8 mouse cellular contexts compared by ENCODE assay signal in the genomic region with DNA sequence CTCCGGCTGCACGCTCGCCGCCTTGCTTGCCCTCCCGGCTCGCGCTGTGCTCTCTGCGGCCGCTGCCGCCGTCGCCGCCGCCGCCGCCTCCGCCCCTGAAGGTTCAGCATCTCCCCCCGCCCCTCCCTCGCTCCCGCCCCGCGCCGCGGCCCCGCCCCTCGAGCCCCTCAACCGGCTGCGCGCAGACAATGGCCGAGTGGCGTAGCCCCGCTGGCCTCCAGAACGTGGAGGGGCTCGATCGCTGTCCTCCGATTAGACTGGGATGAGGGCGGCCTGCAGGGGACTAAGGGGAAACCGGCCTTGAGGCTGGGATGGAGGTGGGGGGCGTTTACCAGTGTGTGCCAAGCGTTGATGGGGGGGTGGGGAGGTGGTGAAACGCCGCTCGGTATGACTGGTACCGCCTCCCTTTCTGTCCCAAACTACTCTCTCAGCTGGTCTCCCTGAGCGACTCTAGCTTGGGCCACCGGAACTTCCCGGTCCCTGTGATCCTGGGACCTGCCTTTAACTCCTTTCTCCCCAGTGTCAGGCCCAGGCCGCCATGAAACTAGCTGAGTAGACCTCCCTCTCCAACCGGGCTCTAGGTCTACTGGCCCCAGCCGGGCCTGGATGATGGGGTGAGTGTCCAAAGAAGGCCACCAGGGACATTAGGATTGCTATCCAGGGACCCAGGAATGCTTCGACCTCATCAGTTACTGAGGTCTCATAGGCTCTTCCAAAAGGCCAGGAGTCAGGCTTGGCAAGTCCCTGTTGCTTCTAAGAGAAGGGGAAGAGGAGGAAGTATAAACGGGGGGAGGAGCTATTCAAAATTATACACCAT. TPM values are rescaled to one million over a fixed set of nuclear protein-coding genes. Genes with fewer than 3 reads are reported as not detected.
DNase-seq lines count a peak whose midpoint lies in the region; ATAC-seq and TF ChIP-seq lines count a peak whose summit lies in the region.

A gene (minus strand): TSS at position 480 of the 817 bp plus-strand sequence.

- H3K4me1 ChIP-seq in E14TG2a.4 (replicated peaks; ENCODE audit: low read depth, low read length), result peaks cover 64% of the 10 kb centered on the region
- H3K4me1 ChIP-seq in embryonic facial prominence, embryonic 13.5 days, result peaks cover 51% of the 10 kb centered on the region
- H3K4me1 ChIP-seq in heart, embryonic 15.5 days (replicated peaks), result peaks cover 44% of the 10 kb centered on the region

- H3K4me2 ChIP-seq in embryonic facial prominence, embryonic 13.5 days, result peak within 1 kb of the TSS; percentile 63
- H3K4me2 ChIP-seq in heart, embryonic 15.5 days, result peak within 1 kb of the TSS; percentile 98

- peak within 1 kb of the TSS; percentile 92 for H3K4me3 ChIP-seq in E14TG2a.4 (replicated peaks; ENCODE audit: low read length)
- peak within 1 kb of the TSS; percentile 91 for H3K4me3 ChIP-seq in embryonic facial prominence, embryonic 13.5 days
- H3K4me3 ChIP-seq in heart, embryonic 15.5 days, result peak within 1 kb of the TSS; percentile 62

- H3K27me3 ChIP-seq in E14TG2a.4 (ENCODE audit: insufficient read depth, low read length), result peaks cover 5% of the 10 kb centered on the region; the same call in 1 of the 2 replicates
- H3K27me3 ChIP-seq in embryonic facial prominence, embryonic 13.5 days, result no peaks in the 10 kb centered on the region
- H3K27me3 ChIP-seq in heart, embryonic 15.5 days, result no peaks in the 10 kb centered on the region

- peak within 1 kb of the TSS; percentile 92 for H3K27ac ChIP-seq in embryonic facial prominence, embryonic 13.5 days
- H3K27ac ChIP-seq in heart, embryonic 15.5 days, result peak within 1 kb of the TSS; percentile 85

- ATAC-seq in embryonic facial prominence, embryonic 13.5 days (ENCODE audit: insufficient number of reproducible peaks, insufficient read depth, low FRiP score, low TSS enrichment, low read depth), result peak; percentile 26
- ATAC-seq in heart, embryonic 15.5 days (replicated peaks; ENCODE audit: insufficient number of reproducible peaks, insufficient read depth, low FRiP score, low read depth), result peak; percentile 50
- ATAC-seq in erythroid progenitor cell, adult 5-6 weeks (replicated peaks; ENCODE audit: low FRiP score, poor library complexity, severe bottlenecking), result no peak

- H3K36me3 ChIP-seq in E14TG2a.4 (ENCODE audit: insufficient read depth, low read length), result peaks cover 16% of the 10 kb centered on the region
- H3K36me3 ChIP-seq in embryonic facial prominence, embryonic 13.5 days, result peaks cover 12% of the 10 kb centered on the region
- no peaks in the 10 kb centered on the region for H3K36me3 ChIP-seq in heart, embryonic 15.5 days

- DNase-seq in adrenal gland, adult 2 months, result peak; percentile 84
- peak; percentile 60 to 81 for DNase-seq in kidney, postnatal 36 days
- DNase-seq in lung, postnatal 10 days, result peak; percentile 76
- DNase-seq in retina, postnatal 1 day, result peak; percentile 90

- no peaks in the 10 kb centered on the region for H3K9me3 ChIP-seq in E14TG2a.4 (ENCODE audit: low read length)
- H3K9me3 ChIP-seq in embryonic facial prominence, embryonic 13.5 days, result no peaks in the 10 kb centered on the region
- no peaks in the 10 kb centered on the region for H3K9me3 ChIP-seq in heart, embryonic 15.5 days (replicated peaks)

- no peak for TF ChIP-seq CTCF in E14TG2a.4 (conservative IDR thresholded peaks at IDR 0.05; ENCODE audit: low read length)

- peak within 1 kb of the TSS; percentile 92 for H3K9ac ChIP-seq in embryonic facial prominence, embryonic 13.5 days
- peak within 1 kb of the TSS; percentile 75 for H3K9ac ChIP-seq in heart, embryonic 15.5 days

- WGBS in embryonic facial prominence, embryonic 13.5 days, result 1% methylated on average over 52 of the region's 52 CpGs
- whole genome bisulfite sequencing in heart, embryonic 15.5 days, result 1% methylated on average over 50 of the region's 52 CpGs

RNA-seq across cellular contexts. Expression of the gene that starts here (rescaled TPM):
- total RNA-seq in adrenal gland, adult 2 months (2021), result 1 to 10 TPM; 6.9 to 9.6 TPM
- polyA plus RNA-seq in adrenal gland, adult 2 months (2012; rRNA removed), result 14.4 and 14.5 TPM in 2 replicates
- 16.6 and 17.3 TPM in 2 replicates for polyA plus RNA-seq in embryonic facial prominence, embryonic 13.5 days (2015; fragmentation: Nextera tagmentation; extraction: Ambion mirVana)
- polyA plus RNA-seq in heart, embryonic 15.5 days (2015; fragmentation: Nextera tagmentation; extraction: Ambion mirVana), result 5.8 and 8.5 TPM in 2 replicates
- not detected in 2 replicates for total RNA-seq in erythroid progenitor cell, adult 5-6 weeks (2015; ENCODE audit: low replicate concordance)
- total RNA-seq in erythroid progenitor cell, adult 5-6 weeks (2017; ENCODE audit: low replicate concordance), result 0.13 and 0.68 TPM in 2 replicates

Comparison
In these comparisons a context has a peak if more than half of its experiments do, and no peak if none do; other contexts are left out.
1. RNA of the gene that starts here (total RNA-seq): 6.9 to 9.6 TPM in adrenal gland, adult 2 months; 0.13 to 0.68 TPM in erythroid progenitor cell, adult 5-6 weeks; every median in the first group is over 4 times any median in the second.
2. Peak in every context shown above with its lines, with median percentiles within 50 percentile points of each other: H3K4me3 ChIP-seq and DNase-seq.